Mouse (Mus musculus) ES-E14 (cell line): ENCODE results near the gene Cyth1. TPM values are rescaled to one million over a fixed set of nuclear protein-coding genes. Genes with fewer than 3 reads are reported as not detected.

Source experiments
- DNase-seq: peaks from one replicate; pipeline ENCODE4 v3.0.0-alpha.2; 2013; ENCODE audit warnings: low read depth, low spot score
- H3K27ac ChIP-seq: 2 replicates; pipeline ENCODE4 v1.5.1; 2012; ENCODE audit warnings: low read depth, mild to moderate bottlenecking, low read length, moderate library complexity, mixed read lengths; ENCODE audit not compliant: poor library complexity, insufficient read depth, severe bottlenecking
- H3K36me3 ChIP-seq: 2 replicates; pipeline ENCODE4 v1.6.1; 2012; ENCODE audit warnings: mild to moderate bottlenecking, low read length, moderate library complexity, mixed read lengths; ENCODE audit not compliant: control insufficient read depth, poor library complexity, insufficient read depth, severe bottlenecking
- H3K4me1 ChIP-seq, 2 experiments: fragments of 150-350 bp in 1 of 2; sonication (generic) in 1 of 2; 2 replicates each; pipeline ENCODE4 v1.6.1; 2012; ENCODE audit warnings: low read length in 2 of 2, mild to moderate bottlenecking in 1 of 2, mixed read lengths in 1 of 2; ENCODE audit not compliant: control insufficient read depth in 2 of 2, insufficient read depth in 2 of 2, poor library complexity in 1 of 2
- H3K4me3 ChIP-seq, 2 experiments: fragments of 150-350 bp in 1 of 2; sonication (generic) in 1 of 2; 2 replicates each; pipeline ENCODE4 v1.5.1; 2012; ENCODE audit warnings: low read length in 2 of 2, low read depth in 1 of 2, mild to moderate bottlenecking in 1 of 2, mixed read lengths in 1 of 2; ENCODE audit not compliant: insufficient read depth in 1 of 2, poor library complexity in 1 of 2, severe bottlenecking in 1 of 2
- H3K9ac ChIP-seq: 2 replicates; pipeline ENCODE4 v1.6.1; 2012; ENCODE audit warnings: low read depth, mild to moderate bottlenecking, low read length, mixed read lengths; ENCODE audit not compliant: poor library complexity, insufficient read depth, severe bottlenecking
- H3K9me3 ChIP-seq: fragments of 150-350 bp; sonication (generic); 2 replicates; pipeline ENCODE4 v1.6.1; 2012; ENCODE audit warnings: low read depth, mild to moderate bottlenecking, low read length; ENCODE audit not compliant: control insufficient read depth, insufficient read depth
- CHD2 ChIP-seq: IDR thresholded peaks from 2 replicates; pipeline ENCODE4 v1.6.1; 2014; ENCODE audit warnings: mild to moderate bottlenecking, low read depth, low read length, inconsistent platforms
- HCFC1 ChIP-seq: IDR thresholded peaks from 2 replicates; pipeline ENCODE4 v1.6.1; 2012; ENCODE audit warnings: low read length, inconsistent platforms, borderline replicate concordance; ENCODE audit not compliant: insufficient read depth
- MAFK ChIP-seq: IDR thresholded peaks from 2 replicates; pipeline ENCODE4 v1.6.1; 2014; ENCODE audit warnings: mild to moderate bottlenecking, low read depth, low read length, inconsistent platforms; ENCODE audit not compliant: insufficient read depth
- ZC3H11A ChIP-seq: IDR thresholded peaks from 2 replicates; pipeline ENCODE4 v1.6.1; 2012; ENCODE audit warnings: low read depth, mild to moderate bottlenecking, inconsistent platforms, low read length, borderline replicate concordance
- ZNF384 ChIP-seq: IDR thresholded peaks from 2 replicates; pipeline ENCODE4 v1.6.1; 2012; ENCODE audit warnings: low read depth, low read length, inconsistent platforms
- in situ Hi-C, 2 experiments: fragments of 600-800 bp; cut with MboI; formaldehyde crosslinking; loops; one replicate each; pipeline ENCODE4 v1.15.1; 2025; ENCODE audit warnings: low sequenced_read_pairs in 2 of 2, inconsistent platforms in 1 of 2; ENCODE audit not compliant: unreplicated experiment in 2 of 2
- total RNA-seq: library from RNA; depleted of rRNA; stranded (reverse); fragments of 300-350 nt; gene quantifications from 2 replicates; pipeline ENCODE4 v1.2.3, GENCODE M21; 2012

Gene Cyth1
- total RNA-seq, 1 experiment: 6.3 TPM

GRCm38 (mm10) chr11:118102838-118103237 is 145.6 kb downstream of the Cyth1 start:
- in situ Hi-C loops: no loop called here
- no peaks in the 10 kb centered on the region for H3K9me3 ChIP-seq
- H3K36me3 ChIP-seq: no peaks in the 10 kb centered on the region
- no peak overlapping the region for H3K4me3 ChIP-seq
- DNase-seq: peak; percentile 87
- H3K4me1 ChIP-seq: peaks cover 0 to 4% of the 10 kb centered on the region in 2 experiments; a peak in 1 of 4 replicates
- no peak overlapping the region for H3K9ac ChIP-seq
- TF ChIP-seq ZC3H11A: peak; percentile 52; the same call in 1 of the 2 replicates
- TF ChIP-seq CHD2: no peak
- no peak for TF ChIP-seq MAFK
- TF ChIP-seq ZNF384: 0 out of 2 replicates have a peak, but pooled peaks have one; percentile 42
- peak; percentile 55; the same call in 1 of the 2 replicates for TF ChIP-seq HCFC1
- H3K27ac ChIP-seq: no peak overlapping the region

GRCm38 (mm10) chr11:118101133-118101532 is 147.3 kb downstream of the Cyth1 start:
- in situ Hi-C loops: no loop called here

GRCm38 (mm10) chr11:118096736-118097135 is 151.7 kb downstream of the Cyth1 start:
- Histone ChIP-seq H3K27ac (no peak overlapping the region), H3K4me3 (no peak overlapping the region), H3K9me3 (no peaks in the 10 kb centered on the region), H3K36me3 (no peaks in the 10 kb centered on the region), H3K4me1 (peaks cover 3 to 31% of the 10 kb centered on the region in 2 experiments; a peak in 3 of 4 replicates), H3K9ac (no peak overlapping the region)
- TF ChIP-seq HCFC1 (no peak), CHD2 (no peak), ZC3H11A (no peak), MAFK (no peak), ZNF384 (no peak)
- DNase-seq: no peak
- in situ Hi-C loops: no loop called here

More at GRCm38 (mm10) chr11:118101133-118101532, 147.3 kb downstream of the Cyth1 start:
- no peak overlapping the region for H3K9ac ChIP-seq
- no peak for TF ChIP-seq ZNF384
- no peak for TF ChIP-seq MAFK
- TF ChIP-seq CHD2: no peak
- TF ChIP-seq ZC3H11A: no peak
- TF ChIP-seq HCFC1: no peak
- H3K27ac ChIP-seq: no peak overlapping the region
- peaks cover 3 to 15% of the 10 kb centered on the region in 2 experiments; a peak in 3 of 4 replicates for H3K4me1 ChIP-seq
- H3K36me3 ChIP-seq: no peaks in the 10 kb centered on the region
- no peaks in the 10 kb centered on the region for H3K9me3 ChIP-seq
- no peak overlapping the region for H3K4me3 ChIP-seq
- DNase-seq: no peak

- Histone ChIP-seq H3K9ac (no peak overlapping the region), H3K4me1 (peaks cover 3 to 39% of the 10 kb centered on the region in 2 experiments; a peak in 3 of 4 replicates), H3K27ac (no peak overlapping the region), H3K36me3 (no peaks in the 10 kb centered on the region), H3K9me3 (no peaks in the 10 kb centered on the region), H3K4me3 (no peak overlapping the region)
- in situ Hi-C loops: no loop called here
- no peak for DNase-seq
- TF ChIP-seq CHD2 (no peak), HCFC1 (no peak), ZNF384 (no peak), ZC3H11A (no peak), MAFK (no peak)
Observed at GRCm38 (mm10) chr11:118095004-118095403, 153.4 kb downstream of the Cyth1 start.

- in situ Hi-C loops: no loop called here
- peak overlapping the region; percentile 31 to 40; a peak in 3 of 4 replicates for H3K4me3 ChIP-seq
- no peaks in the 10 kb centered on the region for H3K9me3 ChIP-seq
- H3K4me1 ChIP-seq: peaks cover 2 to 28% of the 10 kb centered on the region in 2 experiments; a peak in 2 of 4 replicates
- no peaks in the 10 kb centered on the region for H3K36me3 ChIP-seq
- no peak overlapping the region for H3K27ac ChIP-seq
- H3K9ac ChIP-seq: peak overlapping the region; percentile 20
- TF ChIP-seq ZNF384: no peak
- TF ChIP-seq HCFC1: no peak
- no peak for TF ChIP-seq MAFK
- no peak for TF ChIP-seq CHD2
- peak; percentile 66; the same call in 1 of the 2 replicates for TF ChIP-seq ZC3H11A
- peak; percentile 74 for DNase-seq
Observed at GRCm38 (mm10) chr11:118091002-118091670, 157.3 kb downstream of the Cyth1 start.
